Mouse (Mus musculus): ENCODE measurements around the gene Cux2. TPM values are rescaled to one million over a fixed set of nuclear protein-coding genes. Genes with fewer than 3 reads are reported as not detected.
A peak's percentile ranks its signal among the peaks of the same experiment; 100 is the strongest.

Gene Cux2
- total RNA-seq, 2 experiments from 2014 or later, result 182 to 239 TPM

DNA sequence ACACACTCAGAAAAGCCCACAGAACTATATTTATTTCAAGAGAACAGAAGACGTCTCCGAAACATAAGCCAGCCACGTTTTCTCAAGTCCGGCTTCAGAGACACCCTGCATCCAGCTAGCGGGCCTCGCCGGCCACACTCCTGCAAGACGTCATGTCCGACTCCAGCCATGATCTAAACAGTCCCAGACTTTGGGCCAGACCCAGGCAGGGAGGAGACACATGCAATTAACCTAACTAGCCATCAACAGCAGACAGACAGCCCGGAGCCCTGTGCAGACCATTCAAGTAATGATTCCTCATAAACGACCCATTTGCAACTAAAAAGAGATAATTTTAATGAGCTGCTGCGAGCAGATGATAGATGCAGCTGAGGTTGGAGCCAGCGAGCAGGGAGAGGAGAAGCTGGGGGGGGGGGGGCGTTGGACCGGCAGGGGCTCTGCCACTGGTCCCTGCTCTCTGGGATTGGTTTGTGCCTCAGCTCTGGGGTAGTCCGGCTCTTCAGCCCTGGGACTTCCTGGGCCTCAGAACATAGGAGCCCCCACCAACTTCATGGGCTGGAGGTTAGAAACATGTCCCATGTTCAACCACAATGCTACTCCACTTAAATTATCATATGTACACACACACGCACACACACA, 121.4 kb downstream of the Cux2 start:
- DNase-seq, result no peak
- intact Hi-C loops (cut with DNase I), result no loop called here

DNA sequence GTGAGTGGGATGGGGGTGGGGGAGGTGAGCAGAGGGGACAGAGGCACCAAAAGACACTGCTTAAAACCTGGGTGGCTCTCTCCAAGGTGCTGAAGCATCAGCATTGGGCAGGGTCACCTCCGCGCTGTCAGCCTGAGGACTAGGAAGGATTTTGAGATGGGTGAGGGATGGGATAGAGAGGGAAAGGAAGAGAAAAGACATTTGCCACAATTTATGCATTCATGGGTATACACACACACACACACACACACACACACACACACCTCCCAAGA, 123.4 kb downstream of the Cux2 start:
- intact Hi-C loops (cut with DNase I), result no loop called here
- DNase-seq, result no peak

DNA sequence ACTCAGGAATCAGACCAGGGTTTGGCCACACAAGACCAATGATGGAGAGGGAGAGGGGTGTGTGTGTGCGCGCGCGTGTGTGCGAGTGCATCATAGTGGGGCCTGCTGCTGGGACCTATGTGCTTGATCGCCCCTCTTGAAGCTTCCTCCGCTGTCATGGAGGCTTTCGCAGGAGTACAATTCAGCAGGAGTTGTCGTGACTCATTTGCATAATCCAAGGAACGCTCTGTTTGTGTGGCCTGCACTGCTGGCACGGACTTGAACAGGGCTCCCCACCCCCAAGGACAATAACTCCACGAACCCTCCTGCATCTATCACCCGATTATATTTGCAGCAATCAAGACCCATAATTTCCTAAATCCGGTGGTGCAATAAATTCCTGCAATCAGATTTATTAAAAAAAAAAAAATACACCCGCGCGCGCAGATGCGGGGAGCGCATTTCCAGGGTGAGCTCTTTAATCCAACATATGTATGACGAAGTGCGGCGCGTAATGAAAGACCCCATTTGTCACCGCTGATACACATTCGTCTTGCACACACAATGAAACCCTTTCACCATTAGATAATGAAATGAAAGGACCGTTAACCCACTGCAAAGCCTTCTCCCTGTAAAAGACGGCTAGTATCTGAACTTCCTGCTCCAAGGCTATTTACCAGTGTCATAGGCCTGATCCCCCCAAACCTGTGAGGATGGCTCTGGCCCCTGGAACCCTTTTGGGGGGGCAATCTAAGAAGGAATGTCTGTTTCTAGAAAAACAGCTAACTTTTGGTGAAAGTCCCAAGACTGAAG, 124.0 kb downstream of the Cux2 start:
- intact Hi-C loops (cut with DNase I), result no loop called here
- no peak for DNase-seq

DNA sequence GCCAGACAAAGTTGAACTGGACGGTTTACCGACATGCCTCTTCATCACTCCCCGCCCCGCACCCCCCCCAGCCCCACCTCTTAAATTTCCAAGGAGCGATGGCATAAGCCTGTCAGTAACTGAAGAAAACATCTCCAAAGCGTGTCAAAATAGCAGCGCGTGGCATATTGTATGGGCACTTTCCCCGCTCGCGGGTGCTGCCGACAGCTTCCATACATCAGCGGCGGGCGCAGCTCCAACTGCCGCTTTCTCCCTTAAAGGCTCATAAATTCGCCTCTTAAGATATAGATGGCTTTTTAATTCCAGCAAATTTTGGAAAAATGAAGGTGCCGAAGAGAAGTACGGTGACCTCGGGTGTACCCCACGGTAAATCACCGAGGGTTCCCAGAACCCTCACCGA, 124.6 kb downstream of the Cux2 start:
- intact Hi-C loops (cut with DNase I), result no loop called here
- no peak for DNase-seq

DNA sequence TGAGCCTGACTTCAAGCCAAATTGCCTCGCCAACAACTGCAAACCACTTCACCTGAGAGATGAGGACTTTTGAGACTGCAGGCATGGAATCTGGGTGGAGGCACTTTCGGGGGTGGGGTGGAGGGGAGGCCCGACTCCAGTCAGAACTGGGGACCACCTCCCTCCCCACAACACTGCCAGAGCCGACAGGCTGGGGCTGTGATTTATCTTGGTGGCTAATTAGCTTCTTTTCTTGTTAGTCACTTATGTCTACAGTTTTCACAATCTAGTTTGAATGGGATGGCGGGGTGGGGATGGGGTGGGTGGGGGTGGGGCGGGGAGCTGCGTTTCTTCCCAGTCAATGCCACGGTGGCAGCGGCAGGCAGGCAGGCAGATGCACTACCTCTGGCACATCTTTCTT, 125.5 kb downstream of the Cux2 start:
- intact Hi-C loops (cut with DNase I), result no loop called here
- no peak for DNase-seq

DNA sequence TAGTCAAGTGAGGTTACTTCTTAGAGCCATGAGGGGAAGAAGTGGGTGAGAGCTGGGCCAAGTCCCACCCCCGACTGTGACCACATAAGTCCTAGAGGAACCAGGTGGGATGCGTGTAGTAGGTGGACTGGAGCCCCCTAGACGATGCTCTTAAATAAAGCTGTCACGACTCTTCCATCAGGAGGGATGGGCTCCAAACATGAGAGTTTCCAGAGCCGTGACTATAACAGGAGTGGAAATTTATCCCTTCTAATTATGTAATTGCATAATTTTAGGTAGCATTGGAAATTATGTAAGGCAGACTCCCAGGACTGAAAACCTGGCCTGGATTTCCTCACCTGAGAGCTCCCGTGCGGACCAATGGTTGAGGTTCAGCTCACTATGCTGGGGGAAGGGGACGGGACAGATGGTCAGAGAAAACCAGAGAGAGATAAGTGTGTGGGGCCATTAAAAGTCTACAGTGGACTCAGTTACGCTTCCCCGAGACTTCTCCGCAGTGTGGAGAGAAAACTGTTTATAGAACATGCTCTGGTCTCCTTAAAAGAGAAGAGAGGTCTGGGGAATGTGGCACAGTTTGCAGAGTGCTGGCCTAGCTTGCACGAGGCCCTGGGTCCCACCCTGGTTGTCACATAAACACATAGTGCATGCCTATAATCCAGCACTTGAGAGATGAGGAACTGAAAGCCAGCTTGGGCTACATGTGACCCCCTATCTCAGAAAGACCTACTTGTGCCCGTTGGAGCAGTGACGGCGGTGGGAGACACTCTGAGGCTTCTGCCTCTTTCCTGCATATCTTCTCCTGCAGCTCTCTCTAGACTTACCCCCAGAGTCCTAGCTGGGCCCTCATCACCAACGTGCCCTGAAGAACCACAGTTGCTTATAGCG, 126.7 kb downstream of the Cux2 start:
- DNase-seq, result no peak

DNA sequence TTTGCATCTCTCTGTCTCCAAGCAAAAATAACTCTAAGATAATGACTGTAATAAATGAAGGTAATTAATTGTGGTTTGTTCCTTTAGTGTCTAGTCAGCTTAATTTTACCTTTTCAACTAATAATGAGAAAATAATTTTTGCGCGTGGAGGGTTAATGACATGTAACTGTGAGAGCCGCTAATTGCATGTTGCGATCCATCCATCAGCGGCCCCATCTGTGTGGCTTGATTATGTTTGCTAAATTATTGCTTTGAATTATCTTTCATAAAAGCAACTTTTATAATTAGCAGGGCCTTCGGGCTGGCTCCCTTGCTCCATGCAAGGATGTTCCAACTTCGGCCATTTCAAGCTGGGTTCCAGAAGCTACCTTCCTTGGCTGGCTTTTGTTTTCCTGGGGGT, 130.7 kb downstream of the Cux2 start:
- intact Hi-C loops (cut with DNase I), result no loop called here
- no peak for DNase-seq

More for the DNA sequence above, 126.7 kb downstream of the Cux2 start:
- intact Hi-C loops (cut with DNase I), result no loop called here

DNA sequence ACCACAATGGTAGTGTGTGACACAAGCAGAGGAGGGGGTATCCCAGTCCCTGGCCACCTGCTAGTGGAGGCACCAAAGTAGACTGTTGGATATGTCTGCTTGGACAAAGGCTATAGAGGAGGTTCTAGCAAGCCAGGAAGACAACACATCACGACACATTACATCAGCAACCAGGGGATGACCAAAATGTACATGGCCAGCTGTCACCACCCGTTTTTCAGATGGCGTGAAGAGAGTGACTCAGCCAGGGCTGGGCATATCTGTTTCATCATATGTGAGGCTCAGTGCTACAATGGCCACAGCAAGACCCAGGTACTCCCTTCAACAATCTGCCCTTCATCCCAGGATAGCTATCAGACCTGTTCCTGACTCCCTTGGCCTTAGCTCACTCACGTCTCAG, 133.1 kb downstream of the Cux2 start:
- DNase-seq, result no peak
- intact Hi-C loops (cut with DNase I), result no loop called here

DNA sequence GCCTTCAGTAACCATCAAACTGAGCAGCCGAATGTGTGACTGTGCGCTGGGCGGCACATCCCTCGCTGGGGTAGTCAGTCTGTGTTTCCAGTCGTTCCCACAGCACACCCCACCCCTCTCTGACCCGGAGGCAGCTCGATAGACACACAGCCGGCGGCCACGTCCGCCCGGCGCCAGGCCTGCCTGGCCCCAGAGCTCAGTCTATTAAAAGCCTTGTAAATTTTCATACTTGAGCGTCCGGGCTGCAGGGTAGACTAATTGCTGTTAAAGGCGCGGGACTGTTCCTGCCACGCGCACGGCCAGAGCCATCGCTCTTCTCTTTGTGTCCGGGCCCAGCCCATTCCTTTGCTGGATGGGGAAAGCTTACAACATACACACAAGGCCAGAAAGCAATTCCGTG, 135.9 kb downstream of the Cux2 start:
- no peak for DNase-seq
- intact Hi-C loops (cut with DNase I), result no loop called here

DNA sequence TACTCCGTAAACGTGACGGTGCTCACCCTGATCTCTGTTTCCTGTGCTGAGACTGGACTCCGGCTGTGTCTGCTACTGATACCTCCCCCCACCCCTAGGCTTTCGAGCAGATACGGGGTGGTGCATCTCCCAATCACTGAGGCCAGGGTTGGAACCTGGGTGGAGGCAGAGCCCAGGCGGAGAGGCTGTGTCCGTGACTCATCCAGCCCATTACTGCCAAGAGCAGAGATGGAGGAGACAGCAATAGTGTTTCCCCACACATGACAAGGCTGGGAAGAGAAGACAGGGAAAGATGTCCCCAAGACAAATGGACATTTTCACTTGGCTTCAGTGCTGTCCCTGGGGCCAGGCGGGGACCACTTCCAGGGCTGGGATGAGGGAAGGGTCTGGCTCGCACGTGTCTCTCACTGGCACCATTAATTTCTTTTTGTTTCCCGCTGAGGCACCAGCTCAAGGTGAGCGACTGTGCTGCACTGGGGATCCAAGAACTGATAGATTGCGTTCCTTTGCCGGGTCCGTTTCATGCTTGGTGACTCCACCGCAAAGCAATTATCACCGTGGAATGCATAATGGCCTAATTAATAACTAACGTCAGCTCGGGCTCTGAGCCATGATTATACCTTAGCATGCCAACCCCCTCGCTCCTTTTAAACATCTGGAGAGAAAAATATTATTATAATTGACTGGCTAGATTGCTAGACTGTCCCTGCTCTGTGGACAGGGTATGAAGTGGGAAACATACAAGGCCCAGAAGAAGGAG, 140.5 kb downstream of the Cux2 start:
- no peak for DNase-seq
- intact Hi-C loops (cut with DNase I), result no loop called here

DNA sequence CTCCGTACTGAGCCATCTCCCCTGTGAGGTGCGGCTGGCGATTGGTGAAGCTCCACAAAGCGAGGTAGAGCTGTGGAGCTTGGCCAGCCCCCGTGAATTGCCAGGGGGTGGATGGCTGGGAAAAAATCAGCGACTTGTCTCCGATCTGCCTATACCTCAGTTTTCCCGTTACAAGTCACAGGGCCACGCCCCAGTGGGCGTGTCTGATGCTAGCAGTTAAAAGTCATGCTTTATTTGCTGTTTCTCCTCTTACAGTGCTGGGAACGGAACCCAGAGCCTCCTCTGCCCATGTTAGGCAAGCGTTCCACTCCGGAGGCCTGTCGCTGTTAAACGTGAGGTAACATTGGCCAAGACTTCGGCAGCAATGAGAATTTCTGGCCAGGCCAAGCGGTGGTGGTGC, 144.2 kb downstream of the Cux2 start:
- intact Hi-C loops (cut with DNase I), result no loop called here
- DNase-seq, result no peak

DNA sequence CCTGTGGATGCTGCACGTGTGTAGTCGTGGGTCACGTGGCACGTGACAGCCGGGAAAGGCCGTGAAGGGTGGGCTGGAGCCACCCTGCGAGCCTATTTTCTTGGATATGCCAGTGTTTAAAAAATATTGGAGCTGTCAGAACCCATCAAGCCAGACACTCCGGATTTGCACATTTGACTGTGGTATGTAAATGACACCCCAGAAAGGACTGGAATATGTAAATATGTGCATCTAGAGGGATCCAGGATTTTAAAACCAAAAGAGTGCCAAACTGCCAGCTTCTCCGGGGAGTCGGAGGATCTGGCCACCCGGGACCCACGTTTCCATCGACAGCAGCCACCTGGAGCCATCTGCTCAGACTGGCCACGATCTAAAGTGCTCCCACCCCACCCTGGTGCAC, 145.1 kb downstream of the Cux2 start:
- intact Hi-C loops (cut with DNase I), result loop anchor here (5.0 kb wide), 1 partner anchor 63 kb away; no protein-coding TSS in a partner anchor
- no peak for DNase-seq

DNA sequence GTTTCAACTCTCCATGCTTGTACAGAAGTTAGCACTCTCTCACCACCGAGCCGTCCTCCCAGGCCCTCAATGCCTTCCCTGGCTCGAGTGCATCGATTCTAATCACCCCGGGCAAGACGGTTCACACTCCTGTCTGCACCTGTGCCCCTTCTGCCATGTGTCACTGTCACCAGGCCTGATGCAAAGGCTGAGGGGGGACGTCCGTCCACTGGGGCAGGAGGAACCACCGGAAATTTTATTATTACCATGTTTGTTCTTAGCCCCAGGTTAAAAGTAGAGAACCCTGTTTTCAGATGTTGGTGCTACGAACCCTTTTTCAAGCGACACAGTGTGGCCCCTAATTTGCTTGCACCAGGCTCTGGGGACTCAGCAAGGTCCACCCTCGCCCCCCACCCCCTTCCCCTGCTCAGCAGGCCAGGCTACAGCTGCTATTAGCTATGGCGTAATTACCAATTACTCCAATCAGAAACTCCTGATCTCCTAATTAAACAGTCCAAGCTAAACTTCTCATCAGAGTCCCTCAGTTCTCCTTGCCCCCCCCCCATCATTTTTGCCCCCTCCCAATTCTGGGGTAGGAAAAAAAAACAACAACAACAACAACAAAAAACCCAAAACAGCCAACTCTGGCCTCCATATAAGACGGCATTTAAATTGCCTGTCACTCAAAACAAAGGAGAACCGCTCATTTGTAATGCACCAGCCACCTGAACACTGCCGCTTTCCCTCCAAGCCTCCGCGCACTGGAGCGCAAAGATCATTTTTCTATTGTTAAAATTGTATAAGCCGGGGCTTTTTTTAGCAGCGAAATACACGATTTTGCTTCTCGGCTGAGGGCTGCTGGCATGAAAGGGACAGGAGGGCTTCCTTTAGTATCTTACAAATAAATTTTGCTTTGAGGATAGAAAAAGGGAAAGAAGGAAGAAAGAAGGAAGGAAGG, 146.8 kb downstream of the Cux2 start:
- intact Hi-C loops (cut with DNase I), result loop anchor here (5.0 kb wide), 1 partner anchor 64 kb away; no protein-coding TSS in a partner anchor

DNA sequence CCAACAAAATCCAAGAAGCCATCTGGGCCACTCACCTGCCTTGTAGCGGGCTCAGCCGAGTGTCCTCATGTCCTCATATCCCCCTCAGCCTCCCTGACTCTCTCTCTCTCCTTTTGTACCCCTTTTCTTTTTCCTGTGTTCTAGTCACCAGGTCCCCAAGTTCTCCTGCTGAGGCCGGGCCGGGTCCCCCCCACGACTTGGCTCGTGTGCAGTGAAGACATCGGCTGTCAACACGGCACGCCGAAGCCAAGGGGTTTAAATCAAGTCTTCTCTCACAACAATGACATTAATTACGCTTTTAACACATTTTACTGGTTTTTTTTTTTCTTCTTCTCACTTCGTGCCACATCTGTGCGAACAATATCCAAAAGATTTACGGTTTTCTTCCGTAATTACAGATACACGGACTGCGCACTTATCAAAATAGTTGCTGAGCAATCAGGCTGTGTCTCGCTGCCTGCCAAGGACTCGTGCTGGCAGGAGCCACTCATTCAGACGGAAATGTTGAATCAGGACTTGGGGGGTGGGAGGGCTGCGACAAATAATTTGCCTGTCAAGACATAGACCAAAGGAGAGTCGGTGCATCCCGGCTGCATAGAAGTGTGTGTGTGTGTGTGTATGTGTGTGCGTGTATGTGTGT, 154.7 kb downstream of the Cux2 start:
- intact Hi-C loops (cut with DNase I), result loop anchor here (10.0 kb wide), 1 partner anchor 160 kb away; the partner anchor contains the start of gene Cux2
- DNase-seq, result peak; percentile 45

More for the DNA sequence above, 146.8 kb downstream of the Cux2 start:
- DNase-seq, result no peak

DNA sequence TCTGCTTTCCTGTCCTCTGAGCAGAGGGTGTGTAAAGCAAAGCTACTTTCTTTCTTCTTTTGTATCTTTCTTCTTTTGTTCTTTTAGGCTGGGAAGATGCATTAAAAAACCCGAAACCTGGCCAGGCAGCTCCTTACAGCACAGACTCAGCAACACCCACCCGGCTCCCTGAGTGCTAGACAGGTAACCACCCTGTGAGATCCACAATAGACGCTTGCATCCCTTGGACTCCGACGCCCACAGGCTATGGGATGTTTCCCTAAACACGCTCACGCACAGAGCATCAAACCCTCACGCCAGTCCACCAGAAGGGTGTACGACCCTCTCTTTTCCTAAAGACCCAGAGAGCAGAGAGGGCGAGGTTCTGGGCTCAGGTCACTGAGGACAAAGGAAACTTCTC, 155.3 kb downstream of the Cux2 start:
- intact Hi-C loops (cut with DNase I), result loop anchor here (10.0 kb wide), 1 partner anchor 160 kb away; the partner anchor contains the start of gene Cux2

DNA sequence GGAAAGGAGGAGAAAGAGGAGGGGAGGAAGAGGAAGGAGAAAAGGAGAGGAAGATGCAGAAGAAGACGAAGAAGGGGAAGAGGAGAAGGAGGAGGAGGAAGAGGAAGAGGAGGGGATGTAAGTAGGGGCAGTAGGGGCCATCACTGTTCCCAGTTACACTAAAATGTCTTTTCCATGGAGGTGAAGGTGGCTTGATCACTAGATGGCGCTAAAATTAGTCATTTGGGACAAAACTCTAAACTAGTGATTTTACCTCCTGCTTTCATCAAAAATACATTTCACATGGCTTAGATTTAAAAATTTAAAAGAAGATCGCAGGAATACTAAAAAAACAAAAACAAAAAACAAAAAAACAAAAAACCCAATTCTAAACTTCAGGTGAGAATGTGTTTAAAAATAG, 156.3 kb downstream of the Cux2 start:
- intact Hi-C loops (cut with DNase I), result loop anchor here (10.0 kb wide), 1 partner anchor 161 kb away; the partner anchor contains the start of gene Cux2
- no peak for DNase-seq

More for the DNA sequence above, 155.3 kb downstream of the Cux2 start:
- no peak for DNase-seq

DNA sequence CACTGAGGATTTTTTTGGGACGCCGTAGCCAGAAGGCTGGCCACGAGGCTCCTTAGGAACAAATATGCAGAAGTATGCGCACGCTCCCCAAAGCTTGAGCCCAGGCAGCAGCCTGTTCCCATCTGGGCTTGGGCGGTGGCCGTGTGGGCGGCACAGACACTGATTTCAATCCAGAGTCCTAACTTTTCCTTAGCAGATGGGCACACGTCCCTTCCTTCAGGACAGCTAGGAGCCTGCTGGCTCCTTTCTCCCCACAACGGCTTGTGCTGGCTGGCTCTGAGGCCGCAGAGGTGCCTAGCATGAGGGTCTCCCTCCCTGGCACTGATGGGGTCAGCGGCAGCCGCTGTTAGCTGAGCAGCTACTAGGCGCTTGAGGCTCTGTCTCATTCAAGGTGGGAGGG, 157.6 kb downstream of the Cux2 start:
- intact Hi-C loops (cut with DNase I), result loop anchor here (10.0 kb wide), 1 partner anchor 163 kb away; the partner anchor contains the start of gene Cux2
- no peak for DNase-seq

DNA sequence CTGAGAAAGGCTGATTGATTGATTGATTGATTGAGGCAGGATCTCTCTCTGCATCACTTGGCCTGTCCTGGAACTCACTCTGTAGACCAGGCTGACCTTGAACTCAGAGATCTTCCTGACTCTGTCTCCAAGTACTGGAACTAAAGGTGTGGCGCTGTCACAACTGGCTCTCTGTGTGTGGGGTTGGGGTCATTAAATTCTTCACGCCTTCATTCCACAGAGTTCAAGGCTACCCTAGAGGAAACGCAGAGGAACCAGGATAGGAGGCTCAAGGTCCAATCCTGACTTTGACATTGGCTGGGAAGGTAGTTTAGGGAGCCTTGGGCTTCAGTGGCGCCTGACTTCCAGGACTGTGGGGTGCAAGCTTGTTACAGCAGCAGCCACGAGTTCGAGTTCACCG, 159.0 kb downstream of the Cux2 start:
- no peak for DNase-seq
- intact Hi-C loops (cut with DNase I), result loop anchor here (10.0 kb wide), 1 partner anchor 164 kb away; the partner anchor contains the start of gene Cux2

Measured in left cerebral cortex, postnatal 4 days (tissue).